Mouse (Mus musculus) ES-Bruce4 (cell line): ENCODE measurements at regions not wholly inside any gene's neighbourhood (a gene's known extent, or its start where the extent isn't known, plus 50 kb on each side); places are given as distances from the start of the nearest gene placed in this dataset.

Source experiments
- H3K27ac ChIP-seq: 2 replicates; pipeline ENCODE4 v1.5.1; 2012; ENCODE audit warnings: low read length, inconsistent platforms; ENCODE audit not compliant: insufficient read depth
- H3K27me3 ChIP-seq: 2 replicates; pipeline ENCODE4 v1.6.1; 2012; ENCODE audit warnings: mild to moderate bottlenecking, low read length, inconsistent platforms; ENCODE audit not compliant: control insufficient read depth, poor library complexity, insufficient read depth, severe bottlenecking
- H3K36me3 ChIP-seq: 2 replicates; pipeline ENCODE4 v1.6.1; 2012; ENCODE audit warnings: inconsistent platforms, mild to moderate bottlenecking, low read length, moderate library complexity; ENCODE audit not compliant: control insufficient read depth, poor library complexity, insufficient read depth, severe bottlenecking
- H3K4me1 ChIP-seq: one replicate; pipeline ENCODE4 v1.8.1; 2011; ENCODE audit warnings: low read length; ENCODE audit not compliant: control insufficient read depth, insufficient read depth
- H3K4me3 ChIP-seq: 2 replicates; pipeline ENCODE4 v1.5.1; 2011; ENCODE audit warnings: low read depth, mild to moderate bottlenecking, low read length
- H3K9ac ChIP-seq: 2 replicates; pipeline ENCODE4 v1.6.1; 2012; ENCODE audit warnings: low read depth, mild to moderate bottlenecking, inconsistent platforms; ENCODE audit not compliant: poor library complexity, severe bottlenecking
- H3K9me3 ChIP-seq: replicated peaks from 2 replicates; pipeline ENCODE4 v1.6.1; 2012; ENCODE audit warnings: mild to moderate bottlenecking, low read length, inconsistent platforms; ENCODE audit not compliant: control insufficient read depth, poor library complexity, insufficient read depth, severe bottlenecking
- CTCF ChIP-seq: IDR thresholded peaks from one replicate; pipeline ENCODE4 v1.8.1; 2011; ENCODE audit warnings: low read depth, low read length
- EP300 ChIP-seq: IDR thresholded peaks from 2 replicates; pipeline ENCODE4 v1.6.1; 2011; ENCODE audit warnings: low read depth, low read length; ENCODE audit not compliant: insufficient read depth
- POLR2A ChIP-seq: IDR thresholded peaks from one replicate; pipeline ENCODE4 v1.8.1; 2011; ENCODE audit warnings: low read length; ENCODE audit not compliant: insufficient read depth

- Histone ChIP-seq H3K4me1 (no peaks in the 10 kb centered on the region), H3K27ac (no peak overlapping the region), H3K9ac (no peak overlapping the region), H3K9me3 (no peaks in the 10 kb centered on the region), H3K4me3 (no peak overlapping the region), H3K27me3 (no peaks in the 10 kb centered on the region), H3K36me3 (no peaks in the 10 kb centered on the region)
- TF ChIP-seq CTCF = no peak
- TF ChIP-seq POLR2A = no peak
- TF ChIP-seq EP300 = no peak
Measured at GRCm38 (mm10) chr10:69044171-69044651, 107.0 kb upstream of the Rhobtb1 start.

- H3K9ac ChIP-seq = no peak overlapping the region
- no peak overlapping the region for H3K27ac ChIP-seq
- H3K27me3 ChIP-seq = no peaks in the 10 kb centered on the region
Measured at GRCm38 (mm10) chr10:69045275-69045674, 106.0 kb upstream of the Rhobtb1 start.

GRCm38 (mm10) chr10:69046008-69046555 is 105.2 kb upstream of the Rhobtb1 start:
- Histone ChIP-seq H3K9ac (no peak overlapping the region), H3K9me3 (0 out of 2 replicates have a peak, but pooled peaks cover 2% of the 10 kb centered on the region), H3K27me3 (no peaks in the 10 kb centered on the region), H3K36me3 (no peaks in the 10 kb centered on the region), H3K4me1 (no peaks in the 10 kb centered on the region), H3K4me3 (no peak overlapping the region), H3K27ac (no peak overlapping the region)
- TF ChIP-seq EP300 = no peak
- no peak for TF ChIP-seq CTCF
- no peak for TF ChIP-seq POLR2A

More at GRCm38 (mm10) chr10:69045275-69045674, 106.0 kb upstream of the Rhobtb1 start:
- TF ChIP-seq POLR2A (no peak), EP300 (no peak), CTCF (no peak)
- Histone ChIP-seq H3K36me3 (no peaks in the 10 kb centered on the region), H3K9me3 (0 out of 2 replicates have a peak, but pooled peaks cover 2% of the 10 kb centered on the region), H3K4me3 (no peak overlapping the region), H3K4me1 (no peaks in the 10 kb centered on the region)

- TF ChIP-seq POLR2A = no peak
- TF ChIP-seq EP300 = no peak
- no peak for TF ChIP-seq CTCF
- H3K36me3 ChIP-seq = no peaks in the 10 kb centered on the region
- H3K27me3 ChIP-seq = no peaks in the 10 kb centered on the region
- no peaks in the 10 kb centered on the region for H3K4me1 ChIP-seq
- no peaks in the 10 kb centered on the region for H3K9me3 ChIP-seq
- H3K4me3 ChIP-seq = no peak overlapping the region
- no peak overlapping the region for H3K9ac ChIP-seq
- no peak overlapping the region for H3K27ac ChIP-seq
Measured at GRCm38 (mm10) chr10:69078008-69078407, 73.2 kb upstream of the Rhobtb1 start.

GRCm38 (mm10) chr10:69086184-69086583 is 65.0 kb upstream of the Rhobtb1 start:
- H3K4me3 ChIP-seq = no peak overlapping the region
- no peaks in the 10 kb centered on the region for H3K27me3 ChIP-seq
- no peaks in the 10 kb centered on the region for H3K4me1 ChIP-seq
- no peak overlapping the region for H3K9ac ChIP-seq
- no peak overlapping the region for H3K27ac ChIP-seq
- 0 out of 2 replicates have a peak, but pooled peaks cover 2% of the 10 kb centered on the region for H3K9me3 ChIP-seq
- H3K36me3 ChIP-seq = no peaks in the 10 kb centered on the region
- TF ChIP-seq CTCF = no peak
- TF ChIP-seq EP300 = no peak
- no peak for TF ChIP-seq POLR2A

- Histone ChIP-seq H3K27me3 (no peaks in the 10 kb centered on the region), H3K4me3 (no peak overlapping the region), H3K4me1 (no peaks in the 10 kb centered on the region), H3K36me3 (no peaks in the 10 kb centered on the region), H3K9ac (no peak overlapping the region), H3K9me3 (0 out of 2 replicates have a peak, but pooled peaks cover 2% of the 10 kb centered on the region), H3K27ac (no peak overlapping the region)
- TF ChIP-seq POLR2A (no peak), CTCF (no peak), EP300 (no peak)
Measured at GRCm38 (mm10) chr10:69091872-69092271, 59.4 kb upstream of the Rhobtb1 start.
